Mouse (Mus musculus) hindbrain, postnatal 0 days (tissue): ENCODE data around the gene Slc44a3. TPM values are rescaled to one million over a fixed set of nuclear protein-coding genes. Genes with fewer than 3 reads are reported as not detected.

ENCODE experiments used
- ATAC-seq: fragments of 200-750 bp; cut with Nextera tagmentation; 2 replicates; pipeline ENCODE4 v1.8.0; 2017; ENCODE audit warnings: mild to moderate bottlenecking, moderate TSS enrichment, moderate library complexity
- DNase-seq: peaks from one replicate; pipeline ENCODE4 v3.0.0-alpha.2; 2015; ENCODE audit warnings: low spot score
- H3K27ac ChIP-seq: fragments of 300-500 bp; sonication (generic); 2 replicates; pipeline ENCODE4 v1.5.1; 2014; ENCODE audit warnings: mild to moderate bottlenecking
- H3K27me3 ChIP-seq: fragments of 300-500 bp; sonication (generic); 2 replicates; pipeline ENCODE4 v1.6.1; 2014; ENCODE audit warnings: low read length, mixed read lengths; ENCODE audit not compliant: insufficient read depth
- H3K36me3 ChIP-seq: fragments of 300-500 bp; sonication (generic); 2 replicates; pipeline ENCODE4 v1.6.1; 2014; ENCODE audit warnings: low read length, mixed read lengths; ENCODE audit not compliant: insufficient read depth
- H3K4me1 ChIP-seq: fragments of 300-500 bp; sonication (generic); 2 replicates; pipeline ENCODE4 v1.6.1; 2014; ENCODE audit warnings: antibody characterized with exemption, low read length, mixed read lengths; ENCODE audit not compliant: insufficient read depth
- H3K4me2 ChIP-seq: fragments of 300-500 bp; sonication (generic); 2 replicates; pipeline ENCODE4 v1.6.1; 2014; ENCODE audit warnings: low read depth, mild to moderate bottlenecking, low read length, moderate library complexity, mixed read lengths
- H3K4me3 ChIP-seq: fragments of 300-500 bp; sonication (generic); 2 replicates; pipeline ENCODE4 v1.5.1; 2014; ENCODE audit warnings: low read length
- H3K9ac ChIP-seq: fragments of 300-500 bp; sonication (generic); replicated peaks from 2 replicates; pipeline ENCODE4 v1.6.1; 2014; ENCODE audit warnings: mild to moderate bottlenecking, low read length, moderate library complexity, mixed read lengths
- H3K9me3 ChIP-seq: fragments of 300-500 bp; sonication (generic); 2 replicates; pipeline ENCODE4 v1.6.1; 2016; ENCODE audit warnings: low read length, mixed read lengths
- CTCF ChIP-seq: IDR thresholded peaks from 2 replicates; pipeline ENCODE4 v1.5.1; 2016; ENCODE audit warnings: antibody characterized with exemption, control low read depth, low read depth
- WGBS: fragments of 180-500 bp; shearing (Covaris S2); extraction: QIAGEN DNeasy Blood & Tissue Kit; methylation state at CpG from one replicate; pipeline ENCODE4 v1.1.7; 2014; 5-methylcytosine and 5-hydroxymethylcytosine counted together
- polyA plus RNA-seq: library from polyadenylated mRNA; unstranded; fragments of >200 nt; fragmentation: Nextera tagmentation; extraction: Ambion mirVana; gene quantifications from 2 replicates; pipeline ENCODE4 v1.2.1, GENCODE M21; 2015
- total RNA-seq: library from RNA; depleted of rRNA; stranded (reverse); fragments of >200 nt; gene quantifications from 2 replicates; pipeline ENCODE4 v1.2.3, GENCODE M21; 2014

The Slc44a3 gene
- total and polyA plus RNA-seq, 2 experiments from 2014 or later, result 0.51 to 0.68 TPM

DNA sequence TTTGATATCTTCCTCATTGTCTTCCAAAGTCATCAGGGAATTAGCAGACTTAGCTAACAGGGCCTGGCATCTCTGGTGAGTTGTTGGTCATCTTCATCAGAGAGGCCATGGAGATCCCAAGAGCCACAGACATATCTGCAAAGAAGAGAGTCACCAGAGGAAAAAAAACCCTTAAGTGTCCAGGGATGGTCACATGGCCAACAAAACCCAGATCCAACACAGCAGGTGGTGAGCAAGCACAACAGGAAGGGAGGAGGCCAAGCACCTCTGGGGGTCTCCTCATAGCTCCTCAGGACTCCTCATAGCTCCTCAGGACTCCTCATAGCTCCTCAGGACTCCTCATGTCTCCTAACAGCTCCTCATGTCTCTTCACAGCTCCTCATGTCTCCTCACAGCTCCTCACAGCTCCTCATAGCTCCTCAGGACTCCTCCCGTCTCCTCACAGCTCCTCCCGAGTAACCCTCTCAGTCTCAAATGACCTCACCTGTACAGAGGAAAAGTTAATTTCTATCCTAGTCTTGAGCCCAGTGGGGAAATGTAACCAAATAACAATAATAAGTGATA is 35.2 kb upstream of the Slc44a3 start:
- no peaks in the 10 kb centered on the region for H3K4me1 ChIP-seq
- 90% methylated on average over 2 of the region's 2 CpGs for WGBS
- H3K4me2 ChIP-seq, result no peak overlapping the region
- no peak overlapping the region for H3K4me3 ChIP-seq
- no peak overlapping the region for H3K27ac ChIP-seq
- TF ChIP-seq CTCF, result no peak
- H3K27me3 ChIP-seq, result no peaks in the 10 kb centered on the region
- no peak overlapping the region for H3K9ac ChIP-seq
- DNase-seq (no peak), ATAC-seq (no peak)
- no peaks in the 10 kb centered on the region for H3K36me3 ChIP-seq
- H3K9me3 ChIP-seq, result no peaks in the 10 kb centered on the region

DNA sequence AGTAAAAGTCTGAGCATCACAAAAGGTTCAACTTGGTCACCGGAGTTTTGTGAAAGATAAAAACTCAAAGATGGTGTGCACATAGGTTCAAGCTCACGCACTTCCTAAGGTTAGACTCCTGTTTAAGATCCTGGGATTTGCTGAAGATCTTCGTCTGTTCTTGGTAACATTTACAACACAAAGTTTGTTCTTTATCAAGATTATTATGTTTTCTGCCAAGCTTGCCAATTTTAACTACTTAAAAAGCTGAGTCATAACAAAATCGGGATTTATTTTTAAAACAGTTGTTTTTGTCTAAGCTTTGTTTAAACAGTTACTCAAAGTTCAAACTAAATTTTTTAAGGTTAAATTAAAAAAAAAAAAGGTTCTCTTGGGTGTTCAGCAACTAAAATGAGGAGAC is 34.7 kb upstream of the Slc44a3 start:
- Histone ChIP-seq H3K27ac (no peak overlapping the region), H3K36me3 (no peaks in the 10 kb centered on the region), H3K4me2 (no peak overlapping the region), H3K9me3 (no peaks in the 10 kb centered on the region), H3K27me3 (no peaks in the 10 kb centered on the region), H3K4me1 (no peaks in the 10 kb centered on the region), H3K9ac (no peak overlapping the region), H3K4me3 (no peak overlapping the region)
- 87% methylated on average over 4 of the region's 4 CpGs for WGBS
- DNase-seq (no peak), ATAC-seq (no peak)
- no peak for TF ChIP-seq CTCF

DNA sequence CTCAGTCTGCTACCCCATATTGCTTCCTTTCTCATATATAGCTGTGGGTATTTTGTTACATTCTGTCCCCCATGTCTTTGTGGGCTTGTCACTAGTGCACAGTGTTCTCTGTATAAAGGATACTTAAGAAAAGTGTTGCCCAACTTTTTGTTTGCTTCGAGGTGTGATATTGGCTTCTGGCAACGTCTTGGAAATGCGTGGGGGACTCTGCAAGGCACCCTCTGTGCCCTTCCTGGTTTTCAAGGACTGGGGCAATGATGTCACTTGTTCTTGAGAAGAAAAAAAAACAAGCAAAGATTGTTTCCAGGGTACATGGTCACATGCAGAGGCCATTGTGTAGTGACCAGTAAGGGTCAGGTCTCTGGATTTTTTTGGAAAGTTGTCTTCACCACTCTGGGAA is 29.6 kb upstream of the Slc44a3 start:
- H3K27ac ChIP-seq, result no peak overlapping the region
- 71% methylated on average over 3 of the region's 3 CpGs for WGBS
- H3K36me3 ChIP-seq, result no peaks in the 10 kb centered on the region
- no peaks in the 10 kb centered on the region for H3K27me3 ChIP-seq
- no peak overlapping the region for H3K4me3 ChIP-seq
- no peaks in the 10 kb centered on the region for H3K9me3 ChIP-seq
- ATAC-seq (no peak), DNase-seq (no peak)
- no peaks in the 10 kb centered on the region for H3K4me1 ChIP-seq
- no peak for TF ChIP-seq CTCF
- H3K9ac ChIP-seq, result no peak overlapping the region
- no peak overlapping the region for H3K4me2 ChIP-seq

DNA sequence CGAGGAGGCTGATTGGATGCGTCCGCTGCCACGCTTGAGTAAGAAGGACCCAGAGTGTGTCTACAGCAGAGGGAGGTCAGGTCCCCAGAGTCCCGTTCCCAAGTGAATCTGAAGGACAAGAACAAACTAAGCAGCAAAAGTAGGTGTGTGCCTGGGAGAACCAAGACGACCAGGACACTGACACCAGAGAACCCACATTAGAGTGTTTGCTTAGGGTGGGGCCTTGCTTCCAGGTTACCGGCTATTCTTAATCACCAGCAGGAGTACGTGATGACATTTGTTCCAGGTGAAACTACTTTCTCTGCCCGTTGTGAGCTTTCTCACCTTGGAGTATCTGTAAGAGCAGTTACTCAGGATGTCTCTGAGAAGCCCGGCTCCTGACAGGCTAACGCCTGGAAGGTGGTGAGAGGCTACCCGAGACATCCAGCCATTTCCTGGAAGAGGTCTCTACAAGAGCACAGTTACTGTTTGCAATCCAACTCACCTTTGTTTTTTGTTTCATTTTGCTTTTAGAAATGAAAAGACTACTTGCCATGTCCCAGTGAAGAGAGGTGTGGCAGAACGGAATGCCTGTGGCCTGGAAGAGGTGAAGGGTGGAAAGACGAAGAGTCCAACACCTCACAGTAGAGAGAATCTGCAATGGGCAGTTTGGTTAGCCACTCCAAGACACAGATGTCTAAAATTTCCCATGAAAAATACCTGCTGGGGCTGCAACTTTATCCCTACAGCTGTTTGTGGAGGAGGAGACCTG is 28.1 kb upstream of the Slc44a3 start:
- Histone ChIP-seq H3K4me1 (no peaks in the 10 kb centered on the region), H3K27me3 (no peaks in the 10 kb centered on the region), H3K9ac (no peak overlapping the region), H3K27ac (no peak overlapping the region), H3K4me2 (no peak overlapping the region), H3K9me3 (no peaks in the 10 kb centered on the region), H3K36me3 (no peaks in the 10 kb centered on the region), H3K4me3 (no peak overlapping the region)
- DNase-seq (no peak), ATAC-seq (no peak)
- WGBS, result 90% methylated on average over 14 of the region's 14 CpGs
- TF ChIP-seq CTCF, result no peak

DNA sequence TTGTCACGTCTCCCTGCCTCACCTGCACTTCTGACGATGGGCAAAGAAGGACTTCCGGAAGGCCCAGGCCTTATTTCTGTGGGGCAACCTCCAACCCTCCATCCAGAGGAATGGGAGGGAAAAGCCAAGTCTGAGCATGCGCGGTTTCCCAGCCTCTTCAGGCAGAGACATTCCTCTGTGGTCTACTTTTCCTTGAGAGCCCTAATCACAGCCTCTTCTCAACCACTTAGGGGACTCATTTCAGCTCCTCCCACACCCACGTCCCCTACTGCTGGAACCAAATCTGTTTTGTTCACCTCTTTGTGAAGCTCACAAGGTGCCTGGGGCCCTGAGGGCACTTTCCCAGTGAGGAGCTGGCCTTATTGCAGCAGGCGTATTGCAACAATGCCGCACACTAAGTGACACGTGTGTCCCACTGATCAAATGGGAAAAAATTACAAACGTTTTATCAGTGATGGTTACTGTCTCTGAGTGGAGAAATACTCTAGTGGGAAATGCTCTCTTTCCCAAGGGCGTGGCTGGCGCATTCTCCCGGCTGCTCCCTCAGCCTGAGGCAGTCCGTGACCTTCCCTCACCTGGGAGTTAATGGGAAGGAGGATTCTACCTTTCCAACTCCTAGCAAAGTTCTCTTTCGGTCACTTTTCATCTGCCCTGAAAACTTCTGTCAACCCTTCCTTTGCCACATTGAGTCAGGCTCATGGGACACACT is 27.4 kb upstream of the Slc44a3 start:
- TF ChIP-seq CTCF, result no peak
- Histone ChIP-seq H3K27ac (no peak overlapping the region), H3K9me3 (no peaks in the 10 kb centered on the region), H3K36me3 (no peaks in the 10 kb centered on the region), H3K4me2 (no peak overlapping the region), H3K4me1 (no peaks in the 10 kb centered on the region), H3K4me3 (no peak overlapping the region), H3K27me3 (no peaks in the 10 kb centered on the region), H3K9ac (no peak overlapping the region)
- 73% methylated on average over 15 of the region's 15 CpGs for WGBS
- no peak for ATAC-seq
- no peak for DNase-seq

DNA sequence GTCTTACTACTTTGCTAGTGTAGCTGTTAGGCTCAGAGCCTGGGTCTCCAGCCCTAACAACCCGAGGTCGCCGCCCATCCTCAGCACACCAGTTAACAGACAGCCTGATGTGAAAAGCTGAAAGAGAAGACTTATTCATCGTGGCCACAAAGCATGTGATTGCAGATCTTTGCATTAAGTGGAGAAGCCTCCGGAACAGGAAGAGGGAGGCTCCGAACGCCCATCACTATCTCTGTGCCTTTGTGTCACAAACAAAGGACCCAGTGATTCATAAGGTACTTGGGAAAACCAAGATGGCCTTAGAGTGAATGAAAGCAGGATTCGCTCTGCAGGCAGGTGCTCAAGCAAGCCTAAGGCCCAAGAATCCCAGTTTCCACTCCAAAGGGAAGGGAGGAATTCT is 26.7 kb upstream of the Slc44a3 start:
- TF ChIP-seq CTCF, result no peak
- H3K4me3 ChIP-seq, result no peak overlapping the region
- no peak for ATAC-seq
- H3K9ac ChIP-seq, result no peak overlapping the region
- H3K9me3 ChIP-seq, result no peaks in the 10 kb centered on the region
- 44% methylated on average over 8 of the region's 8 CpGs for WGBS
- DNase-seq, result no peak
- H3K36me3 ChIP-seq, result no peaks in the 10 kb centered on the region
- H3K27me3 ChIP-seq, result no peaks in the 10 kb centered on the region
- H3K4me2 ChIP-seq, result no peak overlapping the region
- H3K27ac ChIP-seq, result no peak overlapping the region
- no peaks in the 10 kb centered on the region for H3K4me1 ChIP-seq

DNA sequence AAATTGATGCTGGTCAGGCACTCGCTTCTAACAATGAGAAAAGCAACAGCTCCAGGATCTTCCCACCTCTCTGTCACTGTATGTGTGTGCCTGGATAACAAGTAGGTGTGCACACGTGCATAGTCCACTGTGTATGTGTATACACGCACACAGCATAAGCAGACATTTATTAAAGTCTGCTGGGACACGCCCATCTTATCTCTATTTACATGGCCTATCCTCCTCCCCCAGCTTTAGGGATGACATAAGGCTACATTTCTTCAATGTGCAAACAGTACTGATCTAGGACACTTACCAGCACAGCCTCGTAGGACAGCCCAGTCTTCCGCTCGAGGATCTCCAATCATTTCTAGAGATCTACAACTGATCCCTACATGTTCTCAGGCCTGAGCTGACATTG is 24.1 kb upstream of the Slc44a3 start:
- no peak for ATAC-seq
- H3K4me1 ChIP-seq, result no peaks in the 10 kb centered on the region
- no peak for DNase-seq
- 88% methylated on average over 7 of the region's 7 CpGs for WGBS
- no peak overlapping the region for H3K9ac ChIP-seq
- no peak for TF ChIP-seq CTCF
- H3K36me3 ChIP-seq, result no peaks in the 10 kb centered on the region
- H3K27me3 ChIP-seq, result no peaks in the 10 kb centered on the region
- H3K9me3 ChIP-seq, result no peaks in the 10 kb centered on the region
- no peak overlapping the region for H3K4me3 ChIP-seq
- H3K4me2 ChIP-seq, result no peak overlapping the region
- H3K27ac ChIP-seq, result no peak overlapping the region
